Mouse (Mus musculus) right cerebral cortex, adult 18-20 months (tissue): ENCODE measurements around the gene Nxph1.

ENCODE experiments used
- DNase-seq: peaks from one replicate; pipeline ENCODE4 v3.0.0; 2022; ENCODE audit warnings: mixed read lengths

Gene Nxph1

GRCm38 (mm10) chr6:9133589-9134279 lies 185.5 kb downstream of the Nxph1 start:
- DNase-seq = no peak

GRCm38 (mm10) chr6:9147966-9148365 lies 199.7 kb downstream of the Nxph1 start:
- DNase-seq = no peak

GRCm38 (mm10) chr6:9149791-9150190 lies 201.6 kb downstream of the Nxph1 start:
- DNase-seq = no peak

- no peak for DNase-seq
Measured at GRCm38 (mm10) chr6:9159191-9159590, 211.0 kb downstream of the Nxph1 start.

GRCm38 (mm10) chr6:9182477-9182876 lies 234.2 kb downstream of the Nxph1 start:
- DNase-seq = no peak

- DNase-seq = no peak
Measured at GRCm38 (mm10) chr6:9210730-9211129, 262.5 kb downstream of the Nxph1 start.

GRCm38 (mm10) chr6:9220724-9221453 lies 272.7 kb downstream of the Nxph1 start:
- no peak for DNase-seq

- peak; percentile 4 for DNase-seq
Measured at GRCm38 (mm10) chr6:9234802-9235201, 286.6 kb downstream of the Nxph1 start.

- DNase-seq = no peak
Measured at GRCm38 (mm10) chr6:9267998-9268397, 319.8 kb downstream of the Nxph1 start.
